16 mouse cellular contexts compared by ENCODE assay signal in genomic region chr8:125638411-125639058, GRCm38 (mm10). TPM values are rescaled to one million over a fixed set of nuclear protein-coding genes. Genes with fewer than 3 reads are reported as not detected.
A peak's percentile ranks its signal among the peaks of the same experiment; 100 is the strongest.
DNase-seq lines count a peak whose midpoint lies in the region; ATAC-seq lines count a peak whose summit lies in the region.
"Had no signal": no experiment of that assay in that cellular context is flagged by ENCODE, and none has a peak within 500 bp of the region (broad histone marks: within the 10 kb centered on the region; RNA-seq: fewer than 3 reads in every experiment).

No protein-coding gene starts in this region.

- peaks cover 18% of the 10 kb centered on the region for H3K4me1 ChIP-seq in embryonic facial prominence, embryonic 10.5 days
- no peaks in the 10 kb centered on the region for H3K4me1 ChIP-seq in kidney, embryonic 14.5 days (ENCODE audit: control insufficient read depth, insufficient read depth, low read length)
- peaks cover 12% of the 10 kb centered on the region for H3K4me1 ChIP-seq in forebrain, embryonic 13.5 days

- peak; percentile 19 for DNase-seq in kidney, adult 9 months
- DNase-seq in kidney, postnatal 36 days: no peak
- DNase-seq in embryonic facial prominence, embryonic 10.5 days (ENCODE audit: low spot score): no peak
- DNase-seq in mesoderm, embryonic 11.5 days (ENCODE audit: low read depth, low spot score): peak; percentile 60
- no peak for DNase-seq in gastrocnemius, postnatal 4 days (ENCODE audit: low spot score in 2 of 2)
- DNase-seq: adrenal gland, adult 2 months; cerebellum, postnatal 10 days; gastrocnemius, postnatal 25 days; liver, postnatal 0 days; right cerebral cortex, adult 18-20 months had no signal

- H3K9me3 ChIP-seq in embryonic facial prominence, embryonic 10.5 days: peaks cover 6% of the 10 kb centered on the region; the same call in 1 of the 2 replicates
- H3K9me3 ChIP-seq in kidney, embryonic 14.5 days (ENCODE audit: control insufficient read depth, low read length): no peaks in the 10 kb centered on the region; the same call in 1 of the 2 replicates
- no peaks in the 10 kb centered on the region for H3K9me3 ChIP-seq in forebrain, embryonic 13.5 days (replicated peaks)
- H3K9me3 ChIP-seq: neural tube, embryonic 15.5 days had no signal

- peak; percentile 55; the same call in 1 of the 2 replicates for ATAC-seq in kidney, embryonic 14.5 days (ENCODE audit: low FRiP score, low TSS enrichment)
- ATAC-seq in forebrain, embryonic 13.5 days: no peak
- ATAC-seq: intestine, postnatal 0 days; liver, postnatal 0 days; Patski had no signal

- H3K4me2 ChIP-seq in kidney, embryonic 14.5 days (replicated peaks; ENCODE audit: low read depth, low read length): no peak overlapping the region
- no peak overlapping the region for H3K4me2 ChIP-seq in forebrain, embryonic 13.5 days
- H3K4me2 ChIP-seq: neural tube, embryonic 15.5 days had no signal

- H3K4me3 ChIP-seq in embryonic facial prominence, embryonic 10.5 days: no peak overlapping the region
- no peak overlapping the region for H3K4me3 ChIP-seq in kidney, embryonic 14.5 days (ENCODE audit: low read length)
- H3K4me3 ChIP-seq in forebrain, embryonic 13.5 days: no peak overlapping the region
- H3K4me3 ChIP-seq: erythroblast, embryonic 14.5 days; neural tube, embryonic 15.5 days had no signal

- H3K9ac ChIP-seq in kidney, embryonic 14.5 days (ENCODE audit: low read depth, low read length): no peak overlapping the region
- H3K9ac ChIP-seq in forebrain, embryonic 13.5 days: no peak overlapping the region
- H3K9ac ChIP-seq: liver, postnatal 0 days; neural tube, embryonic 15.5 days had no signal

- H3K27ac ChIP-seq in embryonic facial prominence, embryonic 10.5 days (replicated peaks): peak overlapping the region; percentile 7; the same call in 1 of the 2 replicates
- H3K27ac ChIP-seq in kidney, embryonic 14.5 days (ENCODE audit: low read depth, low read length): no peak overlapping the region
- no peak overlapping the region for H3K27ac ChIP-seq in forebrain, embryonic 13.5 days
- H3K27ac ChIP-seq: neural tube, embryonic 15.5 days had no signal

- no peaks in the 10 kb centered on the region for H3K36me3 ChIP-seq in embryonic facial prominence, embryonic 10.5 days (replicated peaks)
- no peaks in the 10 kb centered on the region for H3K36me3 ChIP-seq in kidney, embryonic 14.5 days (ENCODE audit: control insufficient read depth, insufficient read depth, low read length)
- no peaks in the 10 kb centered on the region for H3K36me3 ChIP-seq in forebrain, embryonic 13.5 days (ENCODE audit: poor library complexity, severe bottlenecking)
- H3K36me3 ChIP-seq: neural tube, embryonic 15.5 days had no signal

- no peaks in the 10 kb centered on the region for H3K27me3 ChIP-seq in embryonic facial prominence, embryonic 10.5 days (replicated peaks; ENCODE audit: low read depth, poor library complexity, severe bottlenecking)
- no peaks in the 10 kb centered on the region for H3K27me3 ChIP-seq in kidney, embryonic 14.5 days (ENCODE audit: control insufficient read depth, insufficient read depth, low read length)
- H3K27me3 ChIP-seq in forebrain, embryonic 13.5 days: no peaks in the 10 kb centered on the region
- H3K27me3 ChIP-seq: neural tube, embryonic 15.5 days; Patski had no signal

- WGBS in embryonic facial prominence, embryonic 10.5 days: 60% methylated on average over 6 of the region's 6 CpGs
- 61% methylated on average over 6 of the region's 6 CpGs for WGBS in kidney, embryonic 14.5 days
- 89% methylated on average over 6 of the region's 6 CpGs for WGBS in forebrain, embryonic 13.5 days

RNA-seq across cellular contexts. Expression of gene Map10, which starts 31.1 kb away (rescaled TPM):
- polyA plus RNA-seq in embryonic facial prominence, embryonic 10.5 days (2016; fragmentation: Nextera tagmentation; extraction: Ambion mirVana): 5.7 and 7.0 TPM in 2 replicates
- 4.5 and 6.8 TPM in 2 replicates for polyA plus RNA-seq in kidney, embryonic 14.5 days (2014; fragmentation: Nextera tagmentation; extraction: Ambion mirVana)
- 1 to 10 TPM; 5.3 to 6.2 TPM for total RNA-seq in gastrocnemius, postnatal 4 days (2021)
- 8.4 and 8.8 TPM in 2 replicates for polyA plus RNA-seq in forebrain, embryonic 13.5 days (2015; fragmentation: Nextera tagmentation; extraction: Ambion mirVana)
- polyA plus RNA-seq: erythroblast, embryonic 14.5 days; Patski had no signal

Comparison
In these comparisons a context has a peak if more than half of its experiments do, and no peak if none do; other contexts are left out.
1. DNase-seq: peak in kidney, adult 9 months (single experiment) and mesoderm, embryonic 11.5 days (single experiment); none in kidney, postnatal 36 days (0 of 2), embryonic facial prominence, embryonic 10.5 days (single experiment) and gastrocnemius, postnatal 4 days (0 of 2).